Comparison of ENCODE assay signal across 20 mouse cellular contexts in genomic region chr15:62958506-62959330, GRCm38 (mm10).
DNase-seq lines count a peak whose midpoint lies in the region; TF ChIP-seq lines count a peak whose summit lies in the region.
"Had no signal": no experiment of that assay in that cellular context is flagged by ENCODE, and none has a peak within 500 bp of the region (broad histone marks: within the 10 kb centered on the region; RNA-seq: fewer than 3 reads in every experiment).

No protein-coding gene starts in this region.

- H3K9ac ChIP-seq in ES-Bruce4 (ENCODE audit: low read depth, poor library complexity, severe bottlenecking), result no peak overlapping the region
- H3K9ac ChIP-seq in ES-E14 (ENCODE audit: insufficient read depth, low read depth, low read length, poor library complexity, severe bottlenecking), result no peak overlapping the region; the same call in 1 of the 2 replicates
- H3K9ac ChIP-seq: embryonic facial prominence, embryonic 13.5 days; embryonic facial prominence, embryonic 15.5 days; forebrain, embryonic 12.5 days had no signal

- TF ChIP-seq CTCF in ES-Bruce4 (IDR thresholded peaks at IDR 0.05; ENCODE audit: low read depth, low read length), result no peak

- no peak for TF ChIP-seq POLR2A in ES-Bruce4 (IDR thresholded peaks at IDR 0.05; ENCODE audit: insufficient read depth, low read length)

- in situ Hi-C loops in ES-E14 (cut with MboI; ENCODE audit: low sequenced_read_pairs in 2 of 2, unreplicated experiment in 2 of 2), result no loop called here

- H3K9me3 ChIP-seq in ES-Bruce4 (replicated peaks; ENCODE audit: control insufficient read depth, insufficient read depth, low read length, poor library complexity, severe bottlenecking), result 0 out of 2 replicates have a peak, but pooled peaks cover 2% of the 10 kb centered on the region
- no peaks in the 10 kb centered on the region for H3K9me3 ChIP-seq in ES-E14 (ENCODE audit: control insufficient read depth, insufficient read depth, low read depth, low read length)
- H3K9me3 ChIP-seq: embryonic facial prominence, embryonic 13.5 days; embryonic facial prominence, embryonic 15.5 days; forebrain, embryonic 10.5 days; forebrain, embryonic 12.5 days had no signal

- 0 out of 2 replicates have a peak, but pooled peaks have one; percentile 15 for TF ChIP-seq EP300 in ES-Bruce4 (IDR thresholded peaks at IDR 0.05; ENCODE audit: insufficient read depth, low read depth, low read length)

- H3K4me3 ChIP-seq in ES-Bruce4 (ENCODE audit: low read depth, low read length), result no peak overlapping the region
- no peak overlapping the region for H3K4me3 ChIP-seq in ES-E14 (ENCODE audit: insufficient read depth in 1 of 2, low read depth in 1 of 2, low read length in 2 of 2, poor library complexity in 1 of 2, severe bottlenecking in 1 of 2)
- H3K4me3 ChIP-seq: embryonic facial prominence, embryonic 13.5 days; embryonic facial prominence, embryonic 15.5 days; erythroblast, embryonic 14.5 days; forebrain, embryonic 10.5 days; forebrain, embryonic 12.5 days had no signal

- H3K27me3 ChIP-seq in ES-Bruce4 (ENCODE audit: control insufficient read depth, insufficient read depth, low read length, poor library complexity, severe bottlenecking), result no peaks in the 10 kb centered on the region
- H3K27me3 ChIP-seq: CH12.LX; embryonic facial prominence, embryonic 13.5 days; embryonic facial prominence, embryonic 15.5 days; forebrain, embryonic 12.5 days had no signal

- H3K36me3 ChIP-seq in ES-Bruce4 (ENCODE audit: control insufficient read depth, insufficient read depth, low read length, poor library complexity, severe bottlenecking) (no peaks in the 10 kb centered on the region), ES-E14 (ENCODE audit: control insufficient read depth, insufficient read depth, low read length, poor library complexity, severe bottlenecking) (no peaks in the 10 kb centered on the region)
- H3K36me3 ChIP-seq: embryonic facial prominence, embryonic 13.5 days; embryonic facial prominence, embryonic 15.5 days; forebrain, embryonic 10.5 days; forebrain, embryonic 12.5 days had no signal

- H3K4me1 ChIP-seq in ES-Bruce4 (ENCODE audit: control insufficient read depth, insufficient read depth, low read length) (peaks cover 5% of the 10 kb centered on the region), ES-E14 (ENCODE audit: control insufficient read depth in 2 of 2, insufficient read depth in 2 of 2, low read length in 2 of 2, poor library complexity in 1 of 2) (peaks cover 4 to 12% of the 10 kb centered on the region in 2 experiments; a peak in 3 of 4 replicates)
- H3K4me1 ChIP-seq: forebrain, embryonic 10.5 days; forebrain, embryonic 12.5 days had no signal

- DNase-seq in ES-E14 (ENCODE audit: low read depth, low spot score), result peak; percentile 80
- peak; percentile 31 for DNase-seq in WW6 (ENCODE audit: low read depth, low spot score)
- DNase-seq in embryo, embryonic 9.5 days (ENCODE audit: extremely low spot score), result no peak
- DNase-seq in adrenal gland, postnatal 4 days (ENCODE audit: low spot score in 2 of 2), result no peak
- DNase-seq in adrenal gland, postnatal 36 days, result no peak
- DNase-seq: adrenal gland, adult 8-10 months; adrenal gland, postnatal 14 days; B cell, adult 2 months; cerebellum, adult 11-12 months; cerebellum, adult 2 months; cerebellum, adult 9-10 months; cerebellum, postnatal 10 days; cerebellum, postnatal 25 days had no signal

- H3K27ac ChIP-seq in ES-Bruce4 (ENCODE audit: insufficient read depth, low read length), result peak overlapping the region; percentile 78
- H3K27ac ChIP-seq in ES-E14 (ENCODE audit: insufficient read depth, low read depth, low read length, poor library complexity, severe bottlenecking), result peak overlapping the region; percentile 95
- H3K27ac ChIP-seq: embryonic facial prominence, embryonic 13.5 days; embryonic facial prominence, embryonic 15.5 days; forebrain, embryonic 10.5 days; forebrain, embryonic 12.5 days had no signal

TF ChIP-seq in ES-E14, 5 proteins besides CTCF, POLR2A, EP300 and RAD21:
- TF ChIP-seq ZNF384 (IDR thresholded peaks at IDR 0.05; ENCODE audit: low read depth, low read length) (peak; percentile 96), HCFC1 (IDR thresholded peaks at IDR 0.05; ENCODE audit: borderline replicate concordance, insufficient read depth, low read length) (no peak)

Comparison
In these comparisons a context has a peak if more than half of its experiments do, and no peak if none do; other contexts are left out.
1. DNase-seq: peak in ES-E14 (single experiment) and WW6 (single experiment); none in embryo, embryonic 9.5 days (single experiment), adrenal gland, postnatal 4 days (0 of 2) and adrenal gland, postnatal 36 days (0 of 2).